Mouse (Mus musculus) adrenal gland, adult 18-20 months (tissue): Measurements from ENCODE around the gene Syngap1. TPM values are rescaled to one million over a fixed set of nuclear protein-coding genes. Genes with fewer than 3 reads are reported as not detected.
"Not testable (repeated sequence)": the region's sequence is repeated elsewhere in the genome, so short reads cannot be mapped to it uniquely, and the experiment has no call there.

ENCODE experiments used
- DNase-seq, 2 experiments: peaks; one replicate each; pipeline ENCODE4 v3.0.0; 2021 to 2022; ENCODE audit warnings: low spot score in 2 of 2
- total RNA-seq, 2 experiments: library from RNA; stranded (reverse); gene quantifications; 1 replicate in 1 of 2; 2 replicates in 1 of 2; pipeline ENCODE4 v1.2.3; 2021

Syngap1 gene
- total RNA-seq, 2 experiments from 2014 or later, result 16.6 to 19.1 TPM

DNA sequence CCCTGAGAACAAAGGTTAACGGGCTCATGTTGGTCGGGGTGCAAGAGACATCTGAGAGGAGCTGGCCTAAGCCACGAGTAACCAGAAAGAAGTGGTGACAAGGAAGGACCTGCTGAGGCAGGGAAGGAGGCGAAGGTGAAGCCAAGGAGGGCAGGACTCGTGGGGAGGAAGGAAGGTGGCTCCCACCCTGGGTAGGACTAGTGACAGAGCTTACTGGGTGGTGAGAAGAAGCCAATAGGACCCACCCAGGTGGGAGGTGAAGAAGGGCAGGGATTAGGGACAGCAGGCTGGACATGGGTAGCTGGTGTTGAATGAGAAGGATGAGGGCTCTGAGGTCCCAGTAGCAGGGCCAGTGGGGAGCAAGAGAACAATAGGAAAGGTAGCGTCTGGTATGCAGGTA is 12.1 kb downstream of the Syngap1 start:
- no peak for DNase-seq

DNA sequence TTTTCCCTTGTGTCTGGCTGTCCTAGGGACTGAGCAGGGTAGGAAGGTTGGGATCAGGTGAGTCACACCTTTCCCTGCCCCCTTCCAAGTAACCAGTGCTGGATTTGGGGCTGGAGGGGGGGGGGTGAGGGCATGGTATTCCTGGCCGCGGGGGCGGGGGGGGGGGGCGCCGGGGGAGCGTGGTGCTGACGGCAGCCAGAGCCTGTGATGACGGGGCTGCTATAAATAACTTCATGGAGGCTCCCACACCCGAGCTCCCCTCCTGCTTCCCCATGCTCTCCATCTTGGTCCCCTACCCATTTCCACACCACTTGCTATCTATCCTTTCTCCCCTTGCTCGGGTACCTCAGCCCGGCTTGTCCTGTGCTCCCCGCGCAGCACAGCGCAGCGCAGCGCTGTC is 12.7 kb downstream of the Syngap1 start:
- DNase-seq, result no peak

DNA sequence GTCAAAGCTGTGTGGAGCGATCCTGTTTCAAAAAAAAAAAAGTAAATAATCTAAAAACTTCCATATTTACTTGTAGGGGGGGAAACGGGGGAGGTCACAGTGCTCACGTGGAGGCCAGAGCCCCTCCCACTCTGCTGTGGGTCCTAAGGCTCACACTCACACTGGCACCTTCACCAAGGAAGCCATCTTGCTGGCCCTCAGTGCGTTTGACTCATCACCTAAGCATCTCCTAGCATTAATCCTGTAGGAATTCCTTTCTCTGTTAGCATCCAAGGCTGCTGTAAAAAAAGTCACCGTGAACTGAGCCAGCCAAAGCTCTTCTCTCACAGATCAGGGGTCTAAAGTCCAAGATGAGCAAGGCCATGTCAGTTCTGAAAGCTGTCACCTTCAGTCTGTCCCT is 15.3 kb downstream of the Syngap1 start:
- DNase-seq, result no peak

DNA sequence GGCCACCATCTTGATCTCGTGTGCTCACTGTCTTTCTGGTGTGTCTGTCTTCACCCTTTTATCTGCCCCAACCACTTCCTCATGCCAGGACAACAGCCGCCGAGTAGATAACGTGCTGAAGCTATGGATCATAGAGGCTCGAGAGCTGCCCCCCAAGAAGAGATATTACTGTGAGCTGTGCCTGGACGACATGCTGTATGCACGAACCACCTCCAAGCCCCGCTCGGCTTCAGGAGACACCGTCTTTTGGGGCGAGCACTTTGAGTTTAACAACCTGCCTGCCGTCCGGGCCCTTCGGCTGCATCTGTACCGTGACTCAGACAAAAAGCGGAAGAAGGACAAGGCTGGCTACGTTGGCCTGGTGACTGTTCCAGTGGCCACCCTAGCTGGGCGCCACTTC is 15.8 kb downstream of the Syngap1 start:
- peak in 1 of 2 experiments; percentile 17 for DNase-seq

DNA sequence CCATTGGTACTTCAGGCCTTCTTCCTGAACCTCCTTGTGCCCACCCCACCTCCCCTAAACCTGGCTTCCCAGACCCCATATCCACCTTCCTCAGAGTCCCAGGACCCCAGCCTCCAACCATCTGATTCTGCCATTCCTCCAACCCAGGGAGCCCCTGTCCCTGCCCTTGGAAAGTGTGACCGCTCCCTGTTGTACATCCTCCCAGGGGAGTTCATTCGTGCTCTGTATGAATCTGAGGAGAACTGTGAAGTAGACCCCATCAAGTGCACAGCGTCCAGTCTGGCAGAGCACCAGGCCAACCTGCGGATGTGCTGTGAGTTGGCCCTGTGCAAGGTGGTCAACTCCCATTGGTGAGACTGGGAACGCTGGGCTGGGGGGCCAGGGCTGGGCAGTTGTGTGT is 16.8 kb downstream of the Syngap1 start:
- DNase-seq, result no peak

DNA sequence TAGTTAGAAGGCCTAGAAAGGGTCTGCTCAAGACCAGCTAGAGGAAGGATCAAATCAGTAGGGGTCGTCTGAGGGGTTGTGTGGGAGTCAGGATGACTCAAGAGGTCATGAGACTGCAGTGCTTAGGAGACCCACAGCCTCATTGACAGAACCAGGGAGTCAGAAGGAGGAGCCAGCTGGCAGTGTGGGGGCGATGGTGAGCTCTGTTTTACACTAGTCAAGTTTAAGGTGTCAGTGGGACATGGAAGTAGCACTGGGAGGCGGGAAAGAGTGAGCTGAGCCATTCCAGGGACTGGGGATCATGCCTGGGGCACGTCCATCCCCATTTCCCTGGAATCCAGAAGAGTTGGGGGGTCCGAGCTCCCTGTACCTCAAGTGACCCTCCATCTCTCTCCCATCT is 17.8 kb downstream of the Syngap1 start:
- no peak for DNase-seq

DNA sequence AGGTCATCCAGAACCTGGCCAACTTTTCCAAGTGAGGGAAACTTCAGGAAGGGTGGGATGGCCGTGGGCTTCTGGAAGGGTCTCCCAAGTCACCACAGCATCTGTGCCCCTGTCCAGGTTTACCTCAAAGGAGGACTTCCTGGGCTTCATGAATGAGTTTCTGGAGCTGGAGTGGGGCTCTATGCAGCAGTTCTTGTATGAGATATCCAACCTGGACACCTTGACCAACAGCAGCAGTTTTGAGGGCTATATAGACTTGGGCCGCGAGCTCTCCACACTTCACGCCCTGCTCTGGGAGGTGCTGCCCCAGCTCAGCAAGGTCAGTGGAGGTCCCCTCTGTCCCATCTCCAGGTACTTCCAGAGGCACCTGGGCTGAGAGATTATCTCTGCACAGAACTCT is 18.8 kb downstream of the Syngap1 start:
- DNase-seq, result peak in 1 of 2 experiments; percentile 15

DNA sequence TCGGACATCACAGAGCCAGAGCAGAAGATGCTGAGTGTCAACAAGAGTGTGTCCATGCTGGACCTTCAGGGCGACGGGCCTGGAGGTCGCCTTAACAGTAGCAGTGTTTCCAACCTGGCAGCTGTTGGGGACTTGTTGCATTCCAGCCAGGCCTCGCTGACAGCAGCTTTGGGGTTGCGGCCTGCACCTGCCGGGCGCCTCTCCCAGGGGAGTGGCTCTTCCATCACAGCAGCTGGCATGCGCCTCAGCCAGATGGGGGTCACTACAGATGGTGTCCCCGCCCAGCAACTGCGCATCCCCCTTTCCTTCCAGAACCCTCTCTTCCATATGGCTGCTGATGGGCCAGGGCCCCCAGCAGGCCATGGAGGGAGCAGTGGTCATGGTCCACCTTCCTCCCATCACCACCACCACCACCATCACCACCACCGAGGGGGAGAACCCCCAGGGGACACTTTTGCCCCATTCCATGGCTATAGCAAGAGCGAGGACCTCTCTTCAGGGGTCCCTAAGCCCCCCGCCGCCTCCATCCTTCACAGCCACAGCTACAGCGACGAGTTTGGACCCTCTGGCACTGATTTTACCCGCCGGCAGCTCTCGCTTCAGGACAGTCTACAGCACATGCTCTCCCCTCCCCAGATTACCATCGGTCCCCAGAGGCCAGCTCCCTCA is 20.7 kb downstream of the Syngap1 start:
- peak in 1 of 2 experiments; percentile 18 for DNase-seq

DNA sequence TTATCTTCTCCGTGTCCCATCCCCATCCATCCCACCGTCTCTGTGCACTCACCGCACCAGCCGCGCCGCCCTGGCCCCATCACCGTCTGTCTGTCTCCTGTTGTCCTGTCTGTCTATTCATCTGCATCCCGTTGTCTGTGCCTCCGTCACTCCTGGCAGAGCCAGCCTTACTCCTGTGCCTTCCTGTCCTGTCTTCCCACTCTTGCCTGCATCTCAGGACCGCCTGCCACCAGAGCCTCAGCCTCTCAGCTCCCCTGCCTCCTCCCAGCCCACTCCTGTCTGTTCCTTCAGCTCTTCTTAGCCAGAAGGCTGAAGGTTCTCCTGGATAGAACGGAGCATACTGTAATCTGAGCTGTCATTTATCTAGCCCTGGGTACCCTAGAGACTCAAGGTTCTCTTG is 25.9 kb downstream of the Syngap1 start:
- no peak for DNase-seq

DNA sequence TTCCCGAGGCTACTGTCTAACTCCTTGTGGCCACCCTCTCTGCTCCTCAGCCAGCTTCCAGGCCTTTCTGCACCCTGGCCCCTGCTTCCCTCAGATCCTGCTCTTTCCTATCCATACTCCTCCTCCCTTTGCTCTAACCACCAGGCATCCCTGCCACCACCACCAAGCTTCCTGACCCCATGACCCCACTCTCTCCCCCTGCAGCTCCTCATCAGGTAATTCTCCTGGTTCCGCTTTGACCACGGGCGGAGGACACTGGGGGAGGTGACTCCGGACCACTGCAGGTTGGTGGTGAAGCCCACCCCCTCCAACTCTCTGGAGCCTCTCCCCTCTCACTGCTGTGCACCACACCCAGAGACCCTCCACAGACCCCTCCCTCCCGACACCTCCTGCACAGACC is 26.4 kb downstream of the Syngap1 start:
- no peak for DNase-seq

DNA sequence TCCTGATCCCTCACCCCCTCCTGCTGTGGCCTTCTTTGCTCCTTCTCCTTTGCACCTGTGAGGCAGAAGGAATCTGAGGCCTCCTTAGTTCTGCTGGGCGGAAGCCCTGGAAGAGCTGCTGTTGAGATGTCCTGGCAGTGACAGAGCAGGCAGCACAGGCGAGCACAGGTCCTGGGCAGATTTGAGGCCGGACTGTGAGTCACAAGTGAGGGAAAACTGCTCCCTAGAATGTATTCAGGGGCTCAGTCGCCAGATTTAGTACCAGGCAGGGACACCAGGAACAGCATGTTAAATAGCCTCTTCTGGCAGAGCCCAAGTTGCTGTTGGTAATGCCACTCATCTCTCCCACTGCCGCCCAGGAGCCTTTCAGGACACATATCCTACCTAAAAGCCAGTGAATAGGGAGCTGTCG is 27.2 kb downstream of the Syngap1 start:
- no peak for DNase-seq

DNA sequence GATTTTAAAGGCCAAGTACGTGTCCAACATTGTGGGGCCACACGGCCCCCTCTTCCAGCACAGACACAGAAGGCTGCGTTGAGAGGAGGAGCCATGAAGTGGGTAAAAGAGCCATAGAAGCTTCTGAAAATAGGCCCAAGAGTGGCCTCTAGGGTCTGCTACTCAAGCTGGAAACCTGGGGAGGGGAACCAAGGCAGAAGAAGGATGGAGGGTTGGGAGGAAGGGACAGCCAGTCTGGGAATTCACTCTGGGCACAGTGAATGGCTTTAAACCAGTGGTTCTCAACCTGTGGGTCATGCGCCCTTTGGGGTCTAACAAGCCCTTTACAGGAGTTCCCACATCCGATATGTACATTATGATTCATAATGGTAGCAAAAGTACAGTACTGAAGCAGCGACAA is 28.2 kb downstream of the Syngap1 start:
- no peak for DNase-seq

DNA sequence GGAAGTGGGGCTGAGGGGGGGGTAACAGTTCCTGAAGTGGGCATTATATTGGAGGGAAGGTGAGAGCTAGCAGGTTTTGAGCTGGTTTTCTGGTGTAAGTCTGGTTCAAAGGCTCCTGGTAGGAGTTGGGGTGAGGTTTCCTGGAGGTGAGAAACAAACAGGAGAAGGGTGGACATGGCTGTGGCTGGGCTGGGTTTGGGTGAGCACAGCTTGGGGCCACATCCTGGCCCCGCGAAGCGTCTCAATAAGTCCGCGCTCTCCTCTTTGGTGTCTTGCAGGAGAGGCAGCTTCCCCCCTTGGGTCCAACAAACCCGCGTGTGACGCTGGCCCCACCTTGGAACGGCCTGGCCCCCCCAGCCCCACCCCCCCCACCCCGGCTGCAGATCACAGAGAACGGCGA is 29.2 kb downstream of the Syngap1 start:
- no peak for DNase-seq

DNA sequence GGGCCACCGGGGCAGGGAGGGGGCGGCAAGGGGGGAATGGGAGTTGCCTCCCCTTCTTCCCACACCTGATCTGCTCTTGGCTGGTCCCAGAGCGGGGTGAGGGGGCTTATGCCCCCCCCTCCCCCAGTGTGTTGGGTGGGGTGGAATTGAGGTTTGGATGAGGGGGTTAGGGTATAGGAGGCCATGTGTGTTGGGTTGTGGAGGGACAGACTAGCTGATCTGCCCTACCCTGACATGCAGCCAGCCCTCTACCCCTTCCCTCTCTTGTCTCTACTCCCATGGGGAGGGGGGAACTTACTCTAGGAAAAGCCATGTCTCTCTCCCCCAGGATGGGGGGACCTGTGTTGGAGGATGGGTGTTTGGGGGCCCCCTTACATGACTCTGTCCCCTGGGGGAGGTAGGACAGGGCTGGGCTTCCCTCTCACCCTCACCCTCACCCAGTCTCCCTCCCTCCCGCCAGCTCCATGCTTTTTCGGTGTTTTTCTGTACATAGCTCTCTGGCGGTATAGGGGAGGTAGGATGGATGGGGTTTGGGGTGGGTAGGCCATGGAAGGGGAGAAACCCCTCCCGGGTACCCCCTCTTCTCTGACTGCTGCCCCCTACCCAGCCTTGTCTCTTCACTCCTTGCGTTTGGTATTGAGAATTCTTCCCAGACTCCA is 30.3 kb downstream of the Syngap1 start:
- DNase-seq, result no peak

DNA sequence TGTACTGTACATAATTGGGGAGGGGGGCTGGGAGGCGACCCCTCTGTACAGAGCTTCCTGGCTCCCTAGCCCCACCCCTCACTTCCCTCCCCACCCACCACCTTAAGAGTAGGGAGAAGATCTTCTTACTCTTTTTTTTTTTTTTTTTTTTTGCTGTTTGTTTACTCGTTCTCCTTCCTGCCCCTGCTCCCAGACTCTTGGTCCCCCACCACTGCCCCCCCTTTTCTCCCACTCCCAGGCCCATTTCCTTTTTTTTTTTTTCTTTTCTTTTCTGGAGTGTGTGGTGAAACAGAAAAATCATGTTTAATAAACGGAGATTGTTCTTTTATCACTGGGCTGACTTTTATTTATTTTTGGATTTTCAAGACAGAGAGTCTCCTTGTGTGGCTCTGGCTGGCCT is 31.1 kb downstream of the Syngap1 start:
- no peak for DNase-seq

DNA sequence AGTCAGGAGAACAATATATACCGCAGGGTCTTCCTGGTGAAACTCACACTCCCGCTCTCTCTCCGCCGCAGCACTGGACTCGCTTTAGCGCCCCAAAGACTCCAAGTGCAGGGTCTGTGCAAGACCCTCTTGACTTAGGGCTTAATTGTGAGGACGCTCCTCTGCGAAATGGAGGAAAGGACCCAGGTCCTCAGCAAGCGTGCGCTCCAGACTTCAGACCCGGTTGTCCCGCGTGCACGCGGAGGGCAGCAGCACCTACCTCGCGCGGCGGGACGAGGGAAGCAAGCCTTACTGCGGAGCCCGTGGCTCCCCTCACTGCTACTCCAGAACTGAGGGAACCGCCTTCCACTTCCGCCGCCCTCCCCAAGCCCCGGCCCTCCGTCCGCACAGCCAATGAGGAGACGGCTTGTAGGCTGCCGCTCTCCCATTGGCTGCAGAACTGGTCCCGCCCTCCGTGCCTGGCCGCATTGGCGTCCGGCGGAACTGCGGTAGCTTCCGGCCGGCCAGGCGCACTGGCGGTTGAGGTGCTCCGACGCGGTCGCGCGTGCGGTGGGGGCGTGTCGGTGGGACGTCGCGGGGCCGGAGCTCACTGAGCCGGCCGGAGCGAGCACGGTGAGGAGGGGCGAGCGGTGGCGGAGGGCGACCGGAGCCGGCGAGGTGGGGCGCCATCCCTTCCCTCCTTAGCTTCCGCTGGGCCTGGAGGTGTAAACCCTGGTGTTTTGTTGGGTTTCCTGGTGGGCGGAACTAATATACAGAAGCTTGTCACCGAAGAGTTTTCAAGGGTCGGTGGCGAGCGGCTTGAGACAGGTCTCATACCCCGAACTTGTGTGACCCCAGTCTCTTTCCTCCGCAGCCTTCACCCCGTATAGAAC is 31.9 kb downstream of the Syngap1 start, which contains the start of gene Zbtb9:
Gene Zbtb9, plus strand, starts transcription at position 465 of the 872 bp plus-strand sequence.
- peak; percentile 92 to 95 for DNase-seq

DNA sequence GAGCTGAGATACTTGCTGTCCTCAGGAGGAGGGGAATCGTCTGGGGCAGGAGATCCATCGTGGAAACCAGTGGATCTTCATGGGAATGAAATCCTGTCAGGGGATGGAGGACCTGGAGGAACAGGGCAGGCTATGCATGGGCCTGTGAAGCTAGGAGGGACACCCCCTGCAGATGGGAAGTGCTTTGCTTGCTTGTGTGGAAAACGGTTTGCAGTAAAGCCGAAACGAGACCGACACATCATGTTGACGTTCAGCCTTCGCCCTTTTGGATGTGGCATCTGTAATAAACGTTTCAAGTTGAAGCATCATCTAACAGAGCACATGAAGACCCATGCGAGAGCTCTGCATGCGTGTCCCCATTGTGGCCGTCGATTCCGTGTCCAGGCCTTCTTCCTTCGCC is 33.5 kb downstream of the Syngap1 start:
- DNase-seq, result no peak

DNA sequence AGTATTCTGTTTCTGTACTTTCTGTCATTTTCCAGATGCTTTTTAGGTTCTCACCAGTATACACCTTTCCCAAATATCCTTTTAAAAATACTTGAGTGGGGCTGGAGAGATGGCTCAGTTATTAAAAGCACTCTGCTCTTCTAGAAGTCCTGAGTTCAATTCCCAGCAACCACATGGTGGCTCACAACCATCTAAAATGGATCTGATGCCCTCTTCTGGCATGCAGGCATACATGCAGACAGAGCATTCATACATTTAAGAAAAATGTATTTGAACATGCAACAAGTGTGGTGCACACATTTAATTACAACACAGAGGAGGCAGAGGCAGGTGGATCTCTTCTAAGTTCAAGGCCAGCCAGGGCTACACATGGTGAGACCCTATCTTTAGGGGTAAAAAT is 34.4 kb downstream of the Syngap1 start:
- no peak for DNase-seq

DNA sequence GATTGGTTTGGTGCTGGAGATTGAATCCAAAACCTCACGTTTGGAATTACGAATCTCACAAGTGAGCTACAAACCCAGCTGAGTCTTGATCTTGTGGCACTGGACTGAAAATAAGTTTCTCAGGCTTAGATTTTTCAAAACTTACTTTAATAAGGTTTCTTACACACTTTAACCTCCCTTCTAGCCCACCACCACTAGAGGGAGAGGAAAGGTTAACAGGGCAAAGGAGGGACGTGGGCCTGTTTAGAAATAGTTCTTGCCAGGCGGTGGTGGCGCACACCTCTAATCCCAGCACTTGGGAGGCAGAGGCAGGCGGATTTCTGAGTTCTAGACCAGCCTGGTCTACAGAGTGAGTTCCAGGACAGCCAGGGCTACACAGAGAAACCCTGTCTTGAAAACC is 36.3 kb downstream of the Syngap1 start:
- not testable (repeated sequence) for DNase-seq

DNA sequence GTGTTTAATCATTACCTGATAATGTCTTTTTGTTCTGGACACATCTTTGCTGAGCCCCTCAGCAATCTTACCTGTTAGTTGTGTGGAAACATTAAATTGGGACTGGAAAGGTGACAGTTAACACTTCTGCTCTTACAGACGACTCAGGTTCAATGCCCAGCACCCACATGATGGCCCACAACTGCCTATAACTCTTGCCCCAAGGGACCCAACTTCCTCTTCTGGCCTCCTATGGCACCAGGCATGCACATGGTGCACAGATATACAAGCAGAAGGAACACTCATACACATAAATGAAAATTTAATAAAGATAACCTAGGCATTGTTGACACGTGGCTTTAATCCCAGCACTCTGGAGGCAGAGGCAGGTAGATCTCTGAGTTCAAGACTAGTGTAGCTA is 38.4 kb downstream of the Syngap1 start:
- no peak for DNase-seq

DNA sequence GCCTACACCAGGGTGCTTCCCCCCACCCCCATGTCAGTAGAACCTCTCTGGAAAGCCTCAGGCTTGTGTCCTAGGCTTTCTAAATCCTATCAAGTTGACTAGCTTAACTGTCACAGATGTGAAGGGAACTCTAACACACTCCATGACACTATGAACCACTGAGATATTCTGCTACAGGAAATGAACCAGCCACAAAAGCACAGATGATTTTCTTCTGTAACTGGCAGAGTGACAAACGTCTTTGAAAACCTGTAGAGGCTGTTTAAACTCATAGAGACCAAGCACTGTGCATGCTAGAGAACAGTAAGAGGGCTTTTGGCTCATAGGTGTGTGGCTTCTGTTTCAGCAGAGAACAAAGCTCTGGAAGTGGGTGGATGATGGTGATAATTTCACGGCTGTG is 40.0 kb downstream of the Syngap1 start:
- DNase-seq, result no peak

DNA sequence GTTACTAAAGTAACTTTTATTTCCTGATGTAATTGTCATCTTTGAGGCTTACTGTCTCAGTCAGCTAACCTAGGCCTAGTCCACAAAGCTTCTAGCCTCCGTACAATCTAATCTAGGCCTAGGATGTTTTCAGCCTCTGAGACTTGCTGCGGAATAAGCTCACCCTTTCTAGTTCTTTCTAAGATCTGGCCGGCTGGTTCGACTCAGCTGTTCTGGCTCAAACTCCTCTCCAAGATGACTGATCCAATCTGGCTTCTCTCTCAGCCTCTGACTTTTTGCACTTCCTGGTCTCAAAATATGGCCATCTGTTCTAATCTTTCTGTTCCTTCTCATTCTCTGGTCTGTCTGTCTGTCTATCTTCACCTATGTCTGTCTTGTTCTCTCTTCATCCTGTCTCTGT is 42.3 kb downstream of the Syngap1 start:
- DNase-seq, result no peak
